Mouse (Mus musculus): ENCODE data around the gene Tmem150b. TPM values are rescaled to one million over a fixed set of nuclear protein-coding genes. Genes with fewer than 3 reads are reported as not detected.

Gene Tmem150b
- 0.69 and 0.80 TPM in 2 replicates for polyA plus RNA-seq (2015; fragmentation: Nextera tagmentation; extraction: Ambion mirVana)

DNA sequence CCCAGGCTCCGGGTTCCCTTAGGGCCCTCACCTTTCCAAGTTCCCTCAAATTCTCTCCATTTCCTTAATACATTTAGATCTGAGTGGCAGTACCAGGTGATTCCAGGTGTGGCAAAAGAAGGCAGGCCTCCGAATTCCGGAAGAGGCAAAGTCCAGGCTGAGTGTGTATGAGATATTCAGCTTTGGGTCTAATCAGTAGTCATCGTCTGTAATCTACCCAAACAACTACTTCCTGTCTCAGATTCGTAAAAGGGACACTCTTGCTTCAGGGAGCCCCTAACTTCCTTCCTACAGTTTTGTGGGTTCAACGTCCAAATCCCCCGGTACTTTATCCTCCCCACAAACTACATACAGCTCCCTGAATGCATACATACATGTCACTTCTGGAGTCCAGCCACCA is at the start of gene Tmem150b:
TSS of gene Tmem150b (minus strand) at position 81 of the 400 bp plus-strand sequence.

GRCm38 (mm10) chr7:4771202-4771601 is 46.2 kb upstream of the Tmem150b start, which contains the start of gene Fam71e2:
Fam71e2 (minus strand) TSS chr7:4771302.

DNA sequence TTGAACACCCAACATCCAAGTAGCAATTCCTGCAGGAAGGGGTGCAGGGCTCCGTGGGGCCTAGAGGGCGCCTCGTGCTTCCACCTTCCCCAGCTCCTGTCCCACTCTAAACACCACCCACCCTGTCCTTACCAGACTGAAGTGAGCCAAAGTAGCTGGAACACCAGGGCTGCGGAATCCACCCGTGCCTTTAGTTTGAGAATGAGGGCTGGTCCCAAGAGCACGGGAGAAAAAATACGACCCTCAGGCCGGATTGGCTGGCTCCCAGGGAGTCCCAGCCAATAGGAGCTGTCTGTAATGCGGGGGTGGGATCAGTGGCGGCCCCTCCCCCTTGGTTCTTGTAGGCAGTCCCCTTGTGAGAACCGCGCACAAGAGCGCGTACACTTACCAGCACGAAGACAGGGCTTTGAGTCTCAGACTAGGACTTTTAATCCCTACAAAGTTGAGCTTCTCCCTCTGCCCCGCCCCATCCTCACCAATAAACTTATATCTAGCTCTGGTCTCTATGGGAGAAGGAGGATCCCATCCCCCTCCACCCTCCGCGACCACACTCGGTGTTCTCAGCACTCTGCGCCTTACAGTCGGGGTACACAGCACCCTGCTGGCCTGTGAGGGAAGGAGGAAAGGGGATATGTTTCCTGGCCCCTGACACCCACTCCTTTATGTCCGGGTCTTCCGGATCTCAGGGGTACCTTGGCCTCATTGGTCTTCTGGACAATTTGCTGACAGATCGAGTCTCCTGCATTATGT is 27.9 kb upstream of the Tmem150b start, which contains the start of gene Cox6b2:
TSS of gene Cox6b2 (minus strand) at position 274 of the 750 bp plus-strand sequence.

GRCm38 (mm10) chr7:4739544-4740275 is 14.7 kb upstream of the Tmem150b start, which contains the start of gene Kmt5c:
Kmt5c (plus strand) TSS chr7:4740115.

GRCm38 (mm10) chr7:4690387-4690786 is 34.7 kb downstream of the Tmem150b start, which contains the start of gene Brsk1:
Brsk1 (plus strand) TSS chr7:4690604.

GRCm38 (mm10) chr7:4684632-4685417 is 40.2 kb downstream of the Tmem150b start, which contains the start of gene Hspbp1:
Hspbp1 (minus strand) TSS chr7:4685068.

GRCm38 (mm10) chr7:4658912-4659551 is 66.0 kb downstream of the Tmem150b start, which contains the start of gene Ppp6r1:
Ppp6r1 (minus strand) TSS chr7:4659019.

Other genes with a start within 250 kb of the Tmem150b start
- 34.4 and 38.5 TPM in 2 replicates for gene Ppp1r12c, start 223.6 kb downstream of the Tmem150b start, polyA plus RNA-seq (2015; fragmentation: Nextera tagmentation; extraction: Ambion mirVana)
- gene Tnnt1, start 208.9 kb downstream of the Tmem150b start, polyA plus RNA-seq (2015; fragmentation: Nextera tagmentation; extraction: Ambion mirVana): 8.4 and 12.2 TPM in 2 replicates
- 2.8 and 3.6 TPM in 2 replicates for gene Tnni3, start 201.0 kb downstream of the Tmem150b start, polyA plus RNA-seq (2015; fragmentation: Nextera tagmentation; extraction: Ambion mirVana)
- gene Dnaaf3, start 192.8 kb downstream of the Tmem150b start, polyA plus RNA-seq (2015; fragmentation: Nextera tagmentation; extraction: Ambion mirVana): 0.29 and 0.36 TPM in 2 replicates
- 0.66 and 1.0 TPM in 2 replicates for gene Syt5, start 177.7 kb downstream of the Tmem150b start, polyA plus RNA-seq (2015; fragmentation: Nextera tagmentation; extraction: Ambion mirVana)
- gene Ptprh, start 121.2 kb downstream of the Tmem150b start, polyA plus RNA-seq (2015; fragmentation: Nextera tagmentation; extraction: Ambion mirVana): not detected in 2 replicates
- gene Tmem86b, start 93.8 kb downstream of the Tmem150b start, polyA plus RNA-seq (2015; fragmentation: Nextera tagmentation; extraction: Ambion mirVana): 12.8 and 16.5 TPM in 2 replicates
- gene Ppp6r1, start 66.2 kb downstream of the Tmem150b start, polyA plus RNA-seq (2015; fragmentation: Nextera tagmentation; extraction: Ambion mirVana): 9.6 and 9.8 TPM in 2 replicates
- gene Hspbp1, start 40.2 kb downstream of the Tmem150b start, polyA plus RNA-seq (2015; fragmentation: Nextera tagmentation; extraction: Ambion mirVana): 62.4 and 63.5 TPM in 2 replicates
- 0.45 and 0.54 TPM in 2 replicates for gene Brsk1, start 34.6 kb downstream of the Tmem150b start, polyA plus RNA-seq (2015; fragmentation: Nextera tagmentation; extraction: Ambion mirVana)
- 65.7 and 81.8 TPM in 2 replicates for gene Kmt5c, start 14.9 kb upstream of the Tmem150b start, polyA plus RNA-seq (2015; fragmentation: Nextera tagmentation; extraction: Ambion mirVana)
- gene Cox6b2, start 27.8 kb upstream of the Tmem150b start, polyA plus RNA-seq (2015; fragmentation: Nextera tagmentation; extraction: Ambion mirVana): 157 and 188 TPM in 2 replicates
- gene Fam71e2, start 46.1 kb upstream of the Tmem150b start, polyA plus RNA-seq (2015; fragmentation: Nextera tagmentation; extraction: Ambion mirVana): not detected in 2 replicates
- 0.12 and 0.15 TPM in 2 replicates for gene Il11, start 57.6 kb upstream of the Tmem150b start, polyA plus RNA-seq (2015; fragmentation: Nextera tagmentation; extraction: Ambion mirVana)
- not detected in 2 replicates for gene Tmem190, start 57.7 kb upstream of the Tmem150b start, polyA plus RNA-seq (2015; fragmentation: Nextera tagmentation; extraction: Ambion mirVana)
- 22.1 and 25.2 TPM in 2 replicates for gene Tmem238, start 64.4 kb upstream of the Tmem150b start, polyA plus RNA-seq (2015; fragmentation: Nextera tagmentation; extraction: Ambion mirVana)
- 423 and 433 TPM in 2 replicates for gene Rpl28, start 67.6 kb upstream of the Tmem150b start, polyA plus RNA-seq (2015; fragmentation: Nextera tagmentation; extraction: Ambion mirVana)
- gene Ube2s, start 87.3 kb upstream of the Tmem150b start, polyA plus RNA-seq (2015; fragmentation: Nextera tagmentation; extraction: Ambion mirVana): 251 and 289 TPM in 2 replicates
- 0.04 TPM in 1 of 2 replicates, not detected in the other for gene Shisa7, start 119.4 kb upstream of the Tmem150b start, polyA plus RNA-seq (2015; fragmentation: Nextera tagmentation; extraction: Ambion mirVana)
- 3.9 and 4.3 TPM in 2 replicates for gene Isoc2b, start 145.0 kb upstream of the Tmem150b start, polyA plus RNA-seq (2015; fragmentation: Nextera tagmentation; extraction: Ambion mirVana)
- gene Isoc2a, start 151.9 kb upstream of the Tmem150b start, polyA plus RNA-seq (2015; fragmentation: Nextera tagmentation; extraction: Ambion mirVana): 0.66 and 0.74 TPM in 2 replicates
- not detected in 2 replicates for gene Gm36210, start 181.3 kb upstream of the Tmem150b start, polyA plus RNA-seq (2015; fragmentation: Nextera tagmentation; extraction: Ambion mirVana)
- 2.2 and 2.6 TPM in 2 replicates for gene Zfp628, start 190.0 kb upstream of the Tmem150b start, polyA plus RNA-seq (2015; fragmentation: Nextera tagmentation; extraction: Ambion mirVana)
- 0.62 and 0.71 TPM in 2 replicates for gene Nat14, start 196.8 kb upstream of the Tmem150b start, polyA plus RNA-seq (2015; fragmentation: Nextera tagmentation; extraction: Ambion mirVana)
- 0.30 and 0.31 TPM in 2 replicates for gene Ssc5d, start 200.5 kb upstream of the Tmem150b start, polyA plus RNA-seq (2015; fragmentation: Nextera tagmentation; extraction: Ambion mirVana)
- not detected in 2 replicates for gene Sbk2, start 239.2 kb upstream of the Tmem150b start, polyA plus RNA-seq (2015; fragmentation: Nextera tagmentation; extraction: Ambion mirVana)
- not detected in 2 replicates for gene Sbk3, start 245.9 kb upstream of the Tmem150b start, polyA plus RNA-seq (2015; fragmentation: Nextera tagmentation; extraction: Ambion mirVana)